Mouse (Mus musculus) layer of hippocampus, adult 9-11 months (tissue): ENCODE data around the gene Gm8764.
"Not testable (repeated sequence)": the region's sequence is repeated elsewhere in the genome, so short reads cannot be mapped to it uniquely, and the experiment has no call there.

Experiments
- DNase-seq: peaks from one replicate; pipeline ENCODE4 v3.0.0; 2022

Gene Gm8764

GRCm38 (mm10) chr10:104159706-104160105 lies at the start of gene Gm8764:
Gm8764 (plus strand) TSS chr10:104160006.
- DNase-seq, result not testable (repeated sequence)

- no peak for DNase-seq
Observed at GRCm38 (mm10) chr10:104110044-104110443, 49.8 kb upstream of the Gm8764 start.

- DNase-seq, result no peak
Observed at GRCm38 (mm10) chr10:104118312-104118711, 41.5 kb upstream of the Gm8764 start.

- not testable (repeated sequence) for DNase-seq
Observed at GRCm38 (mm10) chr10:104142687-104143086, 17.1 kb upstream of the Gm8764 start, which contains the start of gene Gm21293. Gm21293 (plus strand) TSS chr10:104142987.

GRCm38 (mm10) chr10:104151197-104151596 lies 8.6 kb upstream of the Gm8764 start, which contains the start of gene Gm6763:
Gm6763 (plus strand) TSS chr10:104151497.
- not testable (repeated sequence) for DNase-seq

- not testable (repeated sequence) for DNase-seq
Observed at GRCm38 (mm10) chr10:104168215-104168614, 8.4 kb downstream of the Gm8764 start, which contains the start of gene Gm21304. Gm21304 (plus strand) TSS chr10:104168515.

GRCm38 (mm10) chr10:104176724-104177123 lies 16.9 kb downstream of the Gm8764 start, which contains the start of gene Gm21312:
Gm21312 (plus strand) TSS chr10:104177024.
- DNase-seq, result not testable (repeated sequence)

GRCm38 (mm10) chr10:104185233-104185632 lies 25.4 kb downstream of the Gm8764 start, which contains the start of gene Gm20765:
Gm20765 (plus strand) TSS chr10:104185533.
- DNase-seq, result not testable (repeated sequence)

GRCm38 (mm10) chr10:104193742-104194141 lies 33.9 kb downstream of the Gm8764 start, which contains the start of gene Gm4340:
Gm4340 (plus strand) TSS chr10:104194042.
- not testable (repeated sequence) for DNase-seq

GRCm38 (mm10) chr10:104209655-104210054 lies 49.8 kb downstream of the Gm8764 start:
- DNase-seq, result no peak

GRCm38 (mm10) chr10:104210268-104210990 lies 50.6 kb downstream of the Gm8764 start:
- DNase-seq, result peak; percentile 2
